Mouse (Mus musculus): ENCODE data around the gene Gm20431.
"Not testable (repeated sequence)": the region's sequence is repeated elsewhere in the genome, so short reads cannot be mapped to it uniquely, and the experiment has no call there.

The Gm20431 gene

DNA sequence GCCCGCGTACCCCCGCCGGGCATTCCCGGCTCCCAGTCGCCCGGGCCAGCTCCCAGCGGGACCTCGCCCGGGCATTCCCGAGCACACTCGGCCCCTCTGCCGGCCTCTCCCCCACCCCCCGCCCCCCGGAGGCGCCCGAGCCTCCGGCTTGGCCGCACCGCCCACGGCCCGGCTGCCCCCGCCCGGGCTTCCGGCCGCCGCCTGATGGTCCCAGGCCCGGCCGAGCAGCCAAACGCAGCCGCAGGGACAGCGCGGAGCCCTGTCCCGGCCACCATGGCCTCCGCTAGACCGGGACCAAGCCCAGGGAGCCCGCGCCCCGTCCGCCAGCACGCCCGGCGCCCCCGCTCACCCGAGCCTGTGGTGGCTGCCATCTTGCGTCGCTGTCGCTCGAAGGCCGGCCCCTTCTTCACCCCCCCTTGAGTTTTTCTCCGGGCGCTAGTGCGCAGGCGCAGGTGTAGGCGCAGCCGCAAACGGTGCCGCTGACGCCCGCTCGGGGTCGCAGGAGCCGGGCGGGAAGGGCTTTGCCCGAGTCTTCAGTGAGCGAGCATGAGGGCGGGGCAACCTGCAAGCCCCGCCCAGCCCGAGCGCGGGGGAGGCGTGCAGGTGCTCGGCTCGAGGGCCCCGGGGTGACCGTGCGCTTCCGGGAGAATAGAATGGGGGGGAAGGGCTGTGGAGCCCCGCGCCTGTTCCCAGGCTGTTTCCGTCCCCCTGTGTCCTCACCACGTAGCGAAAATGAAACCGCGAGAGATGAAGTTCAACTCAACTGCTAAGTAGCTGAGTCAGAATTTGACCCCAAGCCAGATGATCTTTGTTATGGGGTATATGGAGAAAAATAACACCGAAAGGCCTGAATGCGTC is 29.5 kb downstream of the Gm20431 start, which contains the start of gene Ube2v1:
Gene Ube2v1, minus strand, starts transcription at position 505 of the 858 bp plus-strand sequence.
- DNase-seq (ENCODE audit: extremely low spot score, low read depth, low spot score): peak; percentile 90

DNA sequence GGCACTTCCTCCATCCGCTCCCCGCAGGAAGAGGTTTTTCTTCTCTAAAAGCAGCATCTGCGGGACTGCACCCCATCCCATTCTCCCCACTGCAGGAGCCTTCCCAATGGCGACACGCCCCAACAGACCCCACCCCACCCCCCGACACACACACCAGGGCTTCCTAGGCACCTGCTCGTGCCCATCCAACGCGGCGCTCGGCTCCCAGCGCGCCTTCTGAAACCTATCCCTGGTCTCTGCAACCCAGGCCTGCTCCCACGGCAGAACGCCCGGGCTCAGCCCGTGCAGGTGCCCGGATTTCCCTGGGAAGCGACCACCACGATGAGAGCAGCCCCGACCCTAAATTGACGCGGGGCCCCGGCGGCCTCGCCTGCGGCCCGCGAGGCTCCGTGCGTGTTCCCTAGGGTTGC is 30.1 kb downstream of the Gm20431 start:
- DNase-seq (ENCODE audit: extremely low spot score, low read depth, low spot score): no peak

GRCm38 (mm10) chr2:167630421-167630820 is 30.9 kb downstream of the Gm20431 start:
- DNase-seq (ENCODE audit: extremely low spot score, low read depth, low spot score): no peak

DNA sequence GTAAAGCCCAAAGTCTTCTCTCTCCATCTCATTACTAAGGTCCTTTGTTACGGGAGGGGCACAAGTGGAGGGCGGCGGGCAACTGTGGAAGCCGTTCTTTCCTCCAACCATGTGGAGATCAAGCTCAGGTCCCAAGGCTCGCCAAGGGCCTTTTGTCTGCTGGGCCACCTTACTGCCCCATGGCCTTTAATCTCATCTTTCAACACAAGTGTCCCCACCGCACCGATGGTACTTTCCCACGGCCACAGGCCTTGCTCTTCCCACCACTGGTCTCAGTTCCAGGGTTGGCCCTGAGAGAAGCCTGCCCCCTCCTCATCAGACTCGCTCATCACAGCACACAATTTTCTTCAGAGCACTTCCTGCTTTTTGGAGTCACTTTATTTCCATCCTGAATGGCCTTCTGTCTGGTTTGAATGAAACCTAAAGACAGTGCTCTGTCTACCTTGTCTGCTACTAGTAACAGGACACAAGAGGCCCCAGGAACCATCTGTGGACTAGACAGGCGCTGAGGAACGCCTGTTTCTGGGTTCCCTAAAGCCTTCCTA is 31.6 kb downstream of the Gm20431 start:
- DNase-seq (ENCODE audit: extremely low spot score, low read depth, low spot score): no peak

DNA sequence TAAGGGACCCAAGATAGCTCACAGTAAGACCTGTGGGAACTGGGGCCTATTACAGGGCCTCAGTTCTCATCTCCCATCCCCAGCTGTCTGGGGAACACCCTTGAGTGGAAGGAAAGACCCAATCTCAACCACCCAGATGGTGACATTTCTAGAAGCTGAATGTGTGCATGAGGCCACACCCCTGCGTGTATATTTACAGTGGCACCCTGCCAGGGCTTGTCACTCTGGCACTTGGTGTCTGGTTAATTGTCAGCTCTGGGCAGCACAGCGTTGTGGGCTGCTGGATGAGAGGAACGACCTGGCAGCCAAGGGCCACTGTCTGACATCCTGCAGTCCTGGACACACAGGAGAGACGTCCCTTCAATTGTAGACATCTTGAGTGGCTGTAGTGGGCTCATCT is 32.4 kb downstream of the Gm20431 start:
- no peak for DNase-seq (ENCODE audit: extremely low spot score, low read depth, low spot score)

DNA sequence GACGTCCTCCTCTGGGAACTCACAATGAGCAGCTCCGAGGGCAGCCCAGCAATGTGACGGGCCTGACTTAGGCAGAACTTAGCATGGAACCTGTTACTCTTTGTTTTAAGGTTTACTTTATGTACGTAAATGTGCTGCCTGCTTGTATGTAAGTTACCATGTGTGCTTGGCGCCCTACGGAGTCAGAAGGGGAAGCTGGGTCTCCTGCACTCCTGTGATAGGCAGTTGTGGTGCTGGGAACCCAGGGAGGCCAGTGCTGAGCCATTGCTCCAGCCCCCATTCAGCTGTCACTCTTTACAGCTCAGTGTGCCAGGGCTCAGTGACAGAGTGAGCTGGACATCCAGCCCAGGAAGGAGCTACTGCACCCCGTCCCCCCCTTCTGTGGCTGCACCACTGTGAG is 34.3 kb downstream of the Gm20431 start:
- DNase-seq (ENCODE audit: extremely low spot score, low read depth, low spot score): no peak

DNA sequence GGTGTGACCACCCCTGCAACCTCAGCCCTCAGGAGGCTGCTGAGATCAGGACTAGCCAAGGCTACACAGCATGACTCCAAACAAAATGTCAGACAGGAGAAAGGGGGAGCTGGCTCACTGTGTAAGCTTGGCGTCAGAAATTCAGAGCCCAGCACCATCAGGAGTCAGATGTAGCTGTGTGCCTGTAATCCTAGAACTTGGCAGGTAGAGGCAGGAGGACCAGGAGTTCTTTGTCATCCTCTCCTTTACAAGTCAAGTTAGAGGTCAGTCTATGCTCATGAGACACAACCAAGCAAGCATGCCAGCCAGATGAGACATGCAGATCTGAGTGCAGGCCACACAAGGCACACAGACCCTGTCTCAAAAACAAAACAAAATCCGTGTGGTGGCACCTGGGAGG is 35.6 kb downstream of the Gm20431 start:
- DNase-seq (ENCODE audit: extremely low spot score, low read depth, low spot score): no peak

DNA sequence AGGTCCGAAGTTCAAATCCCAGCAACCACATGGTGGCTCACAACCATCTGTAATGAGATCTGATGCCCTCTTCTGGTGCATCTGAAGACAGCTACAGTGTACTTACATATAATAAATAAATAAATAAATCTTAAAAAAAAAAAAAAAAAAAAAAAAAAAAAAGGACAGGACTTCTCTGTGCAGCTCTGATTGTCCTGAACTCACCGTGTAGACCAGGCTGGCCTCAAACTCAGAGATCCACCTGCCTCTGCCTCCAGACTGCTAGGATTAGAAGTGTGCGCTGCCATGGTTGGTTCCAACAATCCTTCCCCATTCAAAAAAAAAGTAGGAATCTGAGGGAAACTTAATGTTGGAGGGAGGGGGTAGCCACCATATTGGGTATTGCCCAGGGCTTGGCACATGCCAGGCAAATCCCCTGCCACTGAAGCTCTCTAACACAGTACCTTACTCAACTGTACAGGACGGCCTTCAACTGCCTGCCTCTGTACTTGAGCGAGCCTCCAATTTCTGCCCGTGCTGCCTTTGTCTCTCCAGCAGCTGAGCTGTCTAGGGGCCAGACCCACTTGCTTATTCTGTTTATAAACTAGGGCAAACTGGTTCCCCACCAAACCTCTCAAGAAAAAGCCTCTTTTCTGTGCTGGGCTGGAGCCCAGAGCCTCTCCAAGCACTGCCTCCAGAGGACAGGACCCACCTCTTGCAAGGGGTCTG is 36.8 kb downstream of the Gm20431 start:
- DNase-seq (ENCODE audit: extremely low spot score, low read depth, low spot score): no peak

GRCm38 (mm10) chr2:167622965-167623364 is 38.3 kb downstream of the Gm20431 start:
- DNase-seq (ENCODE audit: extremely low spot score, low read depth, low spot score): no peak

GRCm38 (mm10) chr2:167622352-167622751 is 38.9 kb downstream of the Gm20431 start:
- DNase-seq (ENCODE audit: extremely low spot score, low read depth, low spot score): no peak

DNA sequence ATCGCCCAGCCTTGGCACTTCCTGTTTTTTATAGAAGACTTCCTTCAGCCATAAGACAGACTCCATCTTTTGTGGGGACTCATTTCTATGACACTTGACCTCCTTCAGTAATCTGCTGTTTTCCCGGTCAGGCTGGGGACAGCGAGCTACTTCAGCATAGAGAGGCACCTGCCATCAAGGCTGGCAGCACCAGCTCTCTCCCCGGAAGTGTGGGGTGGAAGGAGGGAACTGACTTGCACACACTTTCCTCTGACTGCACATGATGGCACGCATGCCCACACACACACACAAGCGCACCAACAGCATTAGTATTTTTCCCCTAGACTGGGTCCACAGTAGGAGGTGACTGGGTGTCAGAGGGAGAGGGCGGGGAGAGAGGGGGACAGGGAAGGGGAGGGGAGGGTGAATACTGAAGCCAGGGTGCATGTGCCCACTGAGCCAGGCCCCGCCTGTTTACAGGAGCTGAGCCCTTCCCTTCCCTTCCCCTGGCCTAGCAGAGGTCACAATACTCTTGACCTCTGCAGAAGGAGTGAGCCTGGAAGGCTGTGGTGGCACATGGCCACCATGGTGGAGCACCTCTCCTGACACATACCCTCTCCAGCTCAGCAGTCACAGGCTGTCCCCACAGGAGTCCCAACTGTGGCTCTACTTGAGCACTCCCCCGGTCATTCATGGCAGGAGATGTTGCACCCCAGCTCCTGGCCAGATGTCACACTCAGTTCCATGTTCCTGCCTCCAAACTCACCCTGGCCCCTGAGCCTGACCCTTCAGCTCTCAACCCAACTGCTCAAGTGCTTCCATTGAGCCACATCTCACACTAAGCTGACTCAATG is 39.8 kb downstream of the Gm20431 start:
- no peak for DNase-seq (ENCODE audit: extremely low spot score, low read depth, low spot score)

- DNase-seq (ENCODE audit: extremely low spot score, low read depth, low spot score): no peak
Measured at GRCm38 (mm10) chr2:167617472-167617871, 43.8 kb downstream of the Gm20431 start.

DNA sequence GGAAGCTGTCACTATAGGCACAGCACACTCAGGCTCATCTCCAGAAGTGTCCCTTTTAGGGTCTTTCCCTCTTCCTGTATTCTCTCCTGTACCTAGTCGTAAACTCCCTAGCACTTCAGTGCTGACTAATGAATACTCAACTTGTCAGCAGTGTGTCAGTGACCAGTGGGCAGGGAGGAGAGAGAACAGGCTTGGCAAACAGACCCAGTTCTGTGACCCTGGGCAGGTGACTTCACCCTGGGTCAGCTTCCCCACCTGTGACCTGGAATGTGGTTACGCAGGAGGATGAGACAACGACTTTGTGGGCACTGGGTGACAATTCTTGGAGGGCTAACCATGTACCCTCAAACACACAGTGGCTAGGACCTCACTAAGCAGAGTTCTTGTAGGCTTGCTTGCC is 44.3 kb downstream of the Gm20431 start:
- no peak for DNase-seq (ENCODE audit: extremely low spot score, low read depth, low spot score)

GRCm38 (mm10) chr2:167613335-167613734 is 48.0 kb downstream of the Gm20431 start:
- DNase-seq (ENCODE audit: extremely low spot score, low read depth, low spot score): not testable (repeated sequence)

DNA sequence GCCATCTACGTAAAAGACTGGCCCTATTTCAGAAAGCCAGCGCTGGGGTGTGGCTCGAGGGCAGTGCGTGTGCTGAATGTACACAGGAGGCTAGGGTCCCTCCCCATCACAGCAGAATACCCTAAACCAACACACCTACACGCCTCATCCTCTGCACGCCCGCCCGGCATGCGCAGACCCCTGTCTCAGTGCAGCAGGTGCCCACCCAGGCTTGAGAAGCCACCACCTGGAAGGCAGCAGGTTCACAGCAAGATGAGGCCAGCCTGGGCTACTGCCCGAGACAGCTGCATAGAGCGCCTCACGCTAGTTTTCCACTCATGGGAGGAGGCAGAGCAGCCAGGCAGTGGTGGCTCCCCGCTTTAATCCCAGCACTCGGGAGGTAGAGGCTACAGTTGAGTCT is 49.2 kb downstream of the Gm20431 start:
- no peak for DNase-seq (ENCODE audit: extremely low spot score, low read depth, low spot score)

GRCm38 (mm10) chr2:167611287-167611686 is 50.0 kb downstream of the Gm20431 start:
- no peak for DNase-seq (ENCODE audit: extremely low spot score, low read depth, low spot score)

GRCm38 (mm10) chr2:167606745-167607123 is 54.6 kb downstream of the Gm20431 start:
- no peak for DNase-seq (ENCODE audit: extremely low spot score, low read depth, low spot score)

DNA sequence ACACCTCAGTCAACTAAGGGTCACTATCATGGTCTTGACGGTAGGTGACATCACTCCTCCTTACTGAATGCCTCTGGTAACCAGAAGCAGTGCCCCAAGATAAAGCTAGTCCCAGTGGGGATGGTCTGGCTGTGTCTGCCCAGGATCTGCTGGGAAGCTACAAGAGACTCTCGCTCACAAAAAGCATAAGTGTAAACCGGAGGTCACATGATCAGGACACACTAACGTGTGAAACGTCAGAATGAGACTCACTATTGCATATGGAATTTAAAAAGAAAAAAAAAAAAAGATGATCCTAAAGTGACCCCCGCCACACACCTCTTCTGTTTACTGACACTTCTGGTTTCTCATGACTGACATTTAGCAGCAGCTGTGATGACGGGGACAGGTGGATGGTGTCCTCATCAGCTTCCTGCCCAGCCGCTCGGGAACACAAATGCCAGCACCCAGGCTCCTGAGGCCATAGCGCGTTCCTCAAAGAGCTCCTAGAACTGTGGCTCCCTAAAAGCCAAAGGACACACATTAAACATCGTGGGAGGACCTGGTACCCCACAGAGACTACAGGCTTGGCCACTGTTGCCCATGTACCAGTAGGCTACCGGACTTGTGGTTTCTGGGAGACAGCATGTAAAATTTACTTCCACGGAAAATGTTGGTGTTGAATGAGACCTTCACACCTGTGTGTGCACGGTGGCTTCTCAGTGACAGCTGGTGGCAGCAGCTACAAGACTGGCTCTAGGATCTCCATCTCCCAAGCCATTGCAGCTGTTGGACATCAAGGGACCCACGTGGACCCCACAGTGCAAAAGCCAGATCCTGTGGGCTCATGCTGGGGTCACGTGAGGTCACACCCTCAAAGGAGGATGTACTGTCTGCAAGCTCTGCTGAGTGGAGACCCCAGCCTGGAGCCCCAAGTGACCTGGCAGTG is 55.2 kb downstream of the Gm20431 start:
- no peak for DNase-seq (ENCODE audit: extremely low spot score, low read depth, low spot score)

GRCm38 (mm10) chr2:167605178-167605794 is 56.0 kb downstream of the Gm20431 start:
- DNase-seq (ENCODE audit: extremely low spot score, low read depth, low spot score): peak; percentile 88

DNA sequence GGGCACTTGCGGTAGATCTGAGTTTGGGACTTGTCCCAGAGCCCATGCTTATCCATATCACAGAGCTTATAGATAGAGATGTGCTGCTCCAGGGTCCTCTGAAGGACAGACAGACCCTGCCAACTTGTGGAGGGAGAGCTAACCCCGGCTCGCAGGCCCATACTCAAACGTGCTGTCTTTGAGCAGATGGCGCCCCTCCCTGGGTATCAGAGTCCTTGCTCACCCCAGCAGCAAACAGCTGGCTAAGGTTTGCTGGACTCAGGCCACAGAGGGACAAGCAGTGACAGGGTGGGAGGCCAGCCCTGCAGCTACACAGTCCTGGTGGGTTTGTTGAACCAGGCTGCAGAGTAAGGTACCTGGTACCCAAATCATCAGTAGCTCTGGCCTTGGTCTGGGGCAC is 58.3 kb downstream of the Gm20431 start:
- no peak for DNase-seq (ENCODE audit: extremely low spot score, low read depth, low spot score)
